Mouse (Mus musculus): ENCODE measurements at regions not wholly inside any gene's neighbourhood (a gene's known extent, or its start where the extent isn't known, plus 50 kb on each side); places are given as distances from the start of the nearest gene placed in this dataset.

DNA sequence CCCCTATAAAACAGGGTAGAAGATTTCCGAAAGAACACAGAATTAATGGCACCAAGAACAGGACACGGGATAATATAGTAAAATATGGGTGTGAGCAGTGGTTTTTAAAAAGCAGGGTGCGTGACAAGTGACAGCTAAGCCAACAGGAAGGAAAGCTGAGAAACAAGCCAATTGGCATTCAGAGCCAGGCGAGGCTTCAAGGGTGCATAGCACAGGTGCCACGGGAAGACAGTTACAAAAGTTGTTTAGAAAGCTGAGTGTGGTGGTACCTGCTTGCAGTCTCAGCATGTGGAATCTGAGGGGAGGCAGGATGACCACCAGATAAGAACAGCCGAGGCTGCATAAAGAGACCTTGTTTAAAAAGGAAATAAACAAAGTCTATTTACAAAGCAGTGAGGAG lies 270.7 kb downstream of the Gm19410 start:
- DNase-seq (ENCODE audit: extremely low spot score, low spot score): no peak

DNA sequence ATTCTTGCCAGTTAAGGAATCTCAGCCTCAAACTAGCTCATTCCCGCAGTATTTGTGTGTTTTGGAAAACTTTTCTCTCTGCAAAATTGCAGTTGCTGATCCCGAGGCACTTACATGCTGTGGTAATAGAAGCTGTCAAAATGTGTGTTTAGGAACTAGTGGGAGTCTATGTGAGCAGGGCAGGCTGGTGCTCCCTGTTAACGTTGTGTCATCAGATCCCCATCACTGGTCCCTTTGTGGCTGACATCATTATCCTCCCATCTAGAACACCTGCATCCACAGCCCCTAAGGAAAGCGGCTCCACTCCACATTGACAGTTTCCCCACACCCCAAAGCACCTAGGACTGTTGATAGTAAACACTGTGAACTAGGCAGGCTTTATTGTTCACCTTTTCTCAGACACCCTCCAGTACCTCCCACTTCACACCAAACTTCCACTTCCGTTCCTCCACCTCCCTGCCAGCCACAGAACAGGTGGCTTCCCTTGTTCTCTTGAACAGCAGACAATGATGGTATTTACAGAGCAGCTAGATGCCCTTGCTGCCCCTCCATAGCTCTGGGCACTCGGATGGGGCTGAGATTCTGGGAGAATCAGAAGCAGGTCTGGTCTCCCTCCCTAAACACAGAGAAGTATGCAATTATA lies 275.8 kb downstream of the Gm19410 start:
- DNase-seq (ENCODE audit: extremely low spot score, low spot score): no peak

DNA sequence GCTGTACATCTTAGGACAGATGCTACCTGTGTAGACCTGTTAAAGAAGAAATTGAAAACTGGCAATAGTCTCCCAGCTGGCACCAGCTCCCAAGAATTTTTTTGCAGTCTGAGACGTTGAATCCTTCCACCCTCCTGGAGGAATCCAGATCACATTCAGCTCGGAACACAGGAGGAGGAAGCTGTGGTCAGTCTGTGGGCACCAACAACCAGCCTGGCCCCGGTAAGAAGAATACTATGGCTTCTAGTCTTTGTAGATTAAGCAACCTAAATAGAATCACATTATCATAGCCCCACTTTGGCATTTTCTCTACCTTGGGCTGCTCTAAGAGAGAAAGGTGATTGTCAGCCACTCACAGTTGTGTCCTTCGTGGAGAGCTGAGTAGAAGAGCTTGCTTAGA lies 277.0 kb downstream of the Gm19410 start:
- no peak for DNase-seq (ENCODE audit: extremely low spot score, low spot score)

All from neural tube, embryonic 10.5 days (tissue).